Mouse (Mus musculus) urinary bladder, postnatal 14 days (tissue): ENCODE data around the gene Sox13.

Source experiments
- DNase-seq: peaks from one replicate; pipeline ENCODE4 v3.0.0; 2021; ENCODE audit warnings: low spot score

Gene Sox13

DNA sequence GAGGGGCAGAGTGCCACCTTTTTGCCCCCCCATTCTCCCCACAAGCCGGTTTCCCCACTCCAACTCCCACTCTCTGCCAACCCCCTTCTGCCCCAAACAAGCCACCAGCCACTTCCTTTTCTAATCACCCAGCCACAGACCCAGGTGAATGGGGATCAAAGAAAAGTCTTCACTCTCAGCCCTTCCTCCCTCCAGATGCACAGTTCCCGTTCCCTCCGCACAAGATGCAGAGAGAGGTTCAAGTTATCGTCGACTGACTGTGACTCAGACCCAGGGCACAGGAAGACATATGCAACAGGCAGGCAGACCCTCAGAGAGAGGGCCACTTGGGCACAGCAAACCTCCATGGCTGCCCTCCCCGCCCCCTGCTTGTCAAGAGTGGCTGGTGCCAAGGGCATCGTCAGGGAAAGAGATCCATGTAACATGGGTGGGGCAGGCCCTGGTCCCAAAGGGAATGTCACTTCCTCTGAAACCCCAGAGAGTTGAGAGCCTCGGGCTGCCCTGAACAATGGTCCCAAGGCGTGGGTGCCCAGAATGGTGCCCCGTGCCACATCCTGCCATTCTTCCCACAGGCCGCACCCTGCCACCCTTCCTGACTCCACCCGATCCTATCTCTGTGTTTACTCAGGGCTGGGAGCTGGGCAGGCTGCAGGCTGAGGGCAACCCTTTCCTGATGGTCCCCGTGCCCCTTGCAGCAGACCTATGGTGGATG is 24.0 kb downstream of the Sox13 start:
- DNase-seq: no peak

- DNase-seq: no peak
These were observed 26.5 kb downstream of the Sox13 start for GRCm38 (mm10) chr1:133397483-133398237.

DNA sequence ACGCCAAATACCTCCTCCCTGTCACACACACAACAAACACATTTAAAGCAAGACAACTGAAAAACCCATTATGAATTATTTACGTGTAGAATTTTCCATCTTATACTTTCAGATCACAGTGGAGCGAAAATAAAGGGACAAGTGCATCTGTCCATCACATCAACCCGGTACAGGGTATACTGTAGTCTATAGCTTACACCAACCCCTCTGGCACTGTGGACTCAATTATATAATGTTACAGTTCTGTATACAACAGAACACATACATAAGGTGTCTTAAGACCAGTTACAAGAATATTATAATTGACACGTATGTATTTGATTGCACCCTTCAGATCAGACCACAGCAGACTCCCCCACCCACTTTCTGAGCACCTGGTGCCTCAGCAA is 27.1 kb downstream of the Sox13 start:
- no peak for DNase-seq

GRCm38 (mm10) chr1:133396693-133397092 is 27.5 kb downstream of the Sox13 start:
- no peak for DNase-seq

DNA sequence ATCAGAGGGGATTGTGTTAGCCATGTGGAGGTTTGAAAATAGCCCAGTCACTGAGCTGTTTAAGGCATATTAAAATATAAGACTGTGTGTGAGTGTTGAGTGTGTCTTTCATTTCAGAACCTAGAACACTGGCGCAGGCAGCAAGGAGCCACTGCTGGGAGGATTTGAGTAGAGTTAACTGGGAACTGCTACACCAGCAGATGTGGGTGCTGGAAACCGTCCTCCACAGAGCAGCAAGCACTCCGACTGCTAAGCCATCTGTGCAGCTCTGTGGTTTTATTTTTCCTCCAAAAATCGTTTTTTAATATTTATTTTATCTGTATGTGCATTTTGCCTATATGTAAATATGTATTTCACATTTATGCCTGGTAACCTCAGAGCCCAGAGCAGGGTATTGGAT is 29.5 kb downstream of the Sox13 start:
- DNase-seq: no peak

DNA sequence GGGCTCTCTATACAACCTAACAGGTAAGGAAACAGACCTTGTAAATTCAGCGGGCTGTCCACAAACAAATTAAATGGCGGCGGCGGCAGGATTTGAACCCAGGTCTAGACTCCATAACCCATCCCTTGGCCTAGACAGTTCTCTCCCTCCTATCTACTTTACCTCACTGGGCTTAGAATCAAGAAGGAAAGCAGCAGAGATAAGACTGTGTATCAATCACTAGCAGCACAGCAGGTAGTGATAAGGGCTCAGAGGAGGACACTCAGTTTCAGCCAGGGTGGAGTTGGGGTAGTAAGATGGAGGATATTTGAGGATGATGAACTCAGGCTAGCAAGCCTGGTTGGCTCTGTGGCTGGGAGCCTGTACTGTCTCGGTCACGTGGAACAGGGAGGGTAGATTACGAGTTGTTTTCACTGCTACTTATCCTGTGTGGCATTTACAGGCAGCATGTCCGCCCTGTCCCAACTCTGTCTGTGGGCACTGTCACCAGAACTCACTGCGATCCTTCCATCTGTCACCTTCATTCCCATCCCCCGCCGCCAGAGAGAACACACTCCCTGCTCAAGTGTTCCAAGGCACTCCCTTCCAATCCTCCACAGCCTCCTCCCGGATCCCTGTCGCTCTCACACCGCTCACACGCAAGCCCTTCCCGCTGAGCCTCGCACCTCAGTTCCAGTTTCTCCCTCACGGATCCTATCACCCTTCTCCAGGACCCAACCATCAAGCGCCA is 36.5 kb downstream of the Sox13 start:
- DNase-seq: no peak

DNA sequence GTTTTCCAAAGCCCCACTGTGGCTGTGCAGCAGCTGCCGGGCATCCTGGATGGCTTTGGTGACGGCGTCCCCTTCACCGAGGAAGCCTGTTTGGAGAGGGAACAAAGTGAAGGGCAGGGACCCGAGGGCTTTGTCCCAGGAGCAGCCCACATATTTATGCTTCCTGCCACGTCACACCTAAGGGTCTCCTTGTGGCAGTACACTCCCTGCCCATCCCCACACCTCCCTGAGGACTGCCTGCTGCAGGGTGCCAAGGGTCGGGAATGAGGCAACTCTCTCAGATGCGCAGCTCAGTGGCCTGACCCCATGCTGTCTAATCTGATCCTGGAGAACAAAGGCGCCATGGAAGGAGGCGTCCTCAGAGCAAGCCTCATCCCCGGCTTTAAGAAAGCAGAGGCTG is 38.0 kb downstream of the Sox13 start:
- no peak for DNase-seq

DNA sequence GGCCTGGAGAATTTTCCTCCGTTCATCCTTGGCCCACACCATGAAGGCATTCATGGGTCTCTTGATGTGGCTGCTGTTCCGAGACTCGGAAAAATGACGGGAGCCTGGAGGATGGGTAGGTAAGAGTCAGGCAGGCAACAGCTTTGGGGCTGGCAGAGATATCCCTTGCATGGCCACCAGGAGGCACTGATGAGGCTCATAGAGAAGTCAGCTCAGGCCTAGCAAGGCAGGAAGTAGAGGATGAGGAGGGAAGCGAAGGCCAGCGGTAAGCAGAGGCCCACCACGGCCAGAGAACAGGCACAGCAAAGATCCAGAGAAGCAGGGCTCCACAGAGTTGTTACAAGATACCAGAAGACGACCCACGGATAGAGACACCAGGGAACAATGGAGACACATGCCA is 38.7 kb downstream of the Sox13 start:
- DNase-seq: peak; percentile 77

GRCm38 (mm10) chr1:133383157-133383783 is 40.9 kb downstream of the Sox13 start:
- no peak for DNase-seq

GRCm38 (mm10) chr1:133382552-133383155 is 41.5 kb downstream of the Sox13 start:
- DNase-seq: no peak

DNA sequence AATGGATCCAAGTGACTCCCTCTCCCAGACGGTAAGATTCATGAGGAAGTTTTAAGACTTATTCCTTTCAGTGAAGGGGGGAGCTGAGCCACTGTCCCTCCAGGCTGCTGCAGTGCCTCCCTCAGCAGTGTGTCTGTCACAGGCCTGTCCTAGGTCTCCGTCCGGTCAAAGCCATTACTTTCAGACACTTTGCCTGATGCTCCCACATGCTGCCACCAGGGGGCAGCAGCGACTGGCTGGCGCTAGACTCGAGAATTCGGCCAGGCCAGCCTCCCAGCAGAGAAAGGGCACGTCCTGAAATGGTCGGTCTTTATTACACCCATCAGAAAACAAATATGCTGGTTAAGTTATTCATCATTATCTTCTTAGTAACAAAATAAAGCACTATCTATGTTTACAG is 42.2 kb downstream of the Sox13 start:
- peak; percentile 32 for DNase-seq

DNA sequence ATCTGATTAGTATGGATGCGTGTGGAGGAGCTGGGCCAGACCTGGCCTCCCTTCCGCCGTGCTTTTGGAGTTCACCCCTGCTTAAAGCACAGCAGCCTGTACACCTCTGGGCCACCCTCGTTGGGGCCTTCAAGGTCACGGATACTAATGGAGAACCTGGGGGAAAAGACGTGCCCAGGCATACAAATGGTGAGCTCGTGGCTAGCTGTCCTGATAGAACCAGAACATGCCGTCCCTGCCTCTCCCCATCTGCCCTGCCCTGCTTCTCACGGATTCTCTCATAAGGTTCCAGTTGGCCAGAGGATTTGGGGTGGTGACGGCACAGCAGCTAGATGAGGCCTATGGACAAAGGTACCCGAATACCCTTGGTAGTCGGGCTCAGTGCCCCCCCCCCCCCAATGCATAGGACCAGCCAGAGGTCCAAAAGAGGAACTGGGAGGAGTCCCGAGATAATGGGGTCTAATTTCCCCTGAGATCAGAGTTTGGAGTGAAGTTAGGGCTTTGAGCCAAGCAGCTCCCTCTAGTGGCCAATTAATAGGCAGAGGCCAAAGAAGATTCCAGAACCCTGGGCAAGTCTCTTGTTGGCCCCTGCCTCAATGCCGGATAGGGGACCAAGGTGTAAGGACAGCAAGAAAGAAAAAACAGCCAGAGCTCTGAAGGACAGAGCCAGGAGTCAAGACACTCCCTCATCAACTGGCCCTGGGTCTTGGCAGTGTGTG is 43.7 kb downstream of the Sox13 start:
- DNase-seq: peak; percentile 44

DNA sequence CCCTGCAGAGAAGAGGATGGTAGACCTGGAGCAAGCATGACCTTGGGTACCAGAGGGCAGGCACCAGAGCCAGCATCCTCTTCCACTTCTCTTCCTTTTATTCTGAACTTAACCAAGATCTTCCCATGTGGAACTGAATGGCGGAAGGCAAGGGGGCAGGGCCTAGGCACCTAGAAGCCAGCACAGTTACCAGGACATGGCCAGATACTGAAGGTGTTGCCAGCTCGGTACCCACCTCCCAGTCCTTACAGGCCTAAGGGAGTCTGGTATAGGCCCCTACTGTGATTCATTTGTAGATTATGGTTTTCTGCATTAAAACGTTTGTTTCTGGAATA is 44.2 kb downstream of the Sox13 start:
- no peak for DNase-seq

DNA sequence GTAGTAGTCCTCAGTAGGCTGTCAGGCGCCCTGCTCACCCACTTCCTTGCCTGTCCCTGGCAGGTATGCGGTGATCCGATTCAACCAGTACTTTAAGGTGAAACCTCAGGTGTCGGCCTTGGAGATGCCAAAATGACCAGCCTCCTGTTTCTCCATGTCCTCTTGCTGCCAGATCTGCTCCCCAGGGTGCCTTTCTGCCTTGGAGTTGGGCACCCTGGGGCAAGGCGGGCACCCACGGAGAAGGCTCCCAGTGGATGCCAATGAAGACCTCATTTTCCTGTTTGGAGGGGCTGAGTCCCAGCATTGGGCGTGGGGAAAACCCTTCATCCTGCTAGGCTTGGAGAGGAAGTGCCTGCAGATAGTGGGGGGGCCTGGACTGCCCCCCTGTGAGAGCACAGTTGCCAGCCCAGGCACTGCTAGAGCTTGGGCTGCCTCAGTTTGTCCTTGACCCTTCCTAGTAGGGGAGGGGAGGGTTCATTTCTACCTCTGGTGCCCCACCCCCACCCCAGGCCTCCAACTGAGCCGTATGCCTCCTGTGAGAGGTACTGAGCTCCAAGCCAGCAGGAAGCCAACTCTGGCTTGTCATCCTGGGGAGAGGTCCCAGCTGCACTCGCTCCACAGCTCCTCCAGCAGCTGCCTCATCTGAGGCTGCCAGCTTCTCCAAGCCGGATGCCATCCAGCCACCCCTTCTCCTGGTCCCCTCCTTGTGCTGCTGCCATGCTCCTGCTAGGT is 44.8 kb downstream of the Sox13 start:
- no peak for DNase-seq

DNA sequence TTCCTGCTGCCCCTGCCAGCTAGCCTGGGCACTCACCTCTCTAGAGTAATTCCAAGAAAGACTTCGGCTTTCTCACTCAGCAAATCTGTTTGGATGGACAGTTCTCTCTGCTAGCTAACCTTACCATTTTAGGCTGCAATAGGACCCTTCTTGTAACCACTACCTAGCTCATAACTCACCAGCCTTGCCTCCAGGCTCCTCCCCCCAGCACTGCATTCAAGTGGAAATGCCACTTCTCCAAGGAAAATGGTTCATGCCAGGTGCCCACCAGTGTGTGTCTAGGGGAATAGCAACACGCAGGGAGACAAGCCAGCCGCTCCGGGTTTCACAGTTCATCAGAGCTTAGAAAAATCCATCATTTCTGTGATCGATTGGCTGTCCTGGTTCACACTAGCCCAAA is 46.6 kb downstream of the Sox13 start:
- DNase-seq: no peak

DNA sequence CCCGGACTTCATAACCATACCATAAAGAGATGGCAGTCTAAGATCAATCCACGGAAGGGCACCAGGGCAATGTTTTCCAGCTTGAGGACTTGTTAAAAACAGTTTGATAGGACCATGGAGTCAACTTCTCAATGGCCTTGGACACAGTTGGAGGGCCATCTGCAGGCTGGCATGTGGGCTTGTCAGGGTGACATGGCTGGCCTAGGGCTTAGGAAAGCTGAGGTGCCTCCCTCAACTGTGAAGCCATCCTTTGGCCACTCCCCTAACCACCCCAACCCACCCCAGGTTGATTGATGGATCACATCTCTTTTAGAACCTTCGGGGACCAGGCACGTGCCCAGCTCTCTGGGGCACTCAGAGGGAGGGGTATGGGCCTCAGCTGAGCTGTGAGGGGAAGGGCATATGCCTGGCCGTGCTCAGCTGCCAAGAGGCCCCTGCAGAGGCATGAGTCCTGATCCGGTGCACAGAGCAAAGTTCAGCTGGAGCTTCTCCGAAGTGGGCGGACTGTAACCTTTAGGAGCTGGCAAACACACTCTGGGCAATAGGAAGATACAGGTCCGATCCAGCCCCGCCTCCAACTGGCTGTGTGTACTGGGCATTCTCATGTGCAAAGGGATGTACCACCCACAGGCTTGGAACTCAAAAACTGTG is 48.4 kb downstream of the Sox13 start:
- no peak for DNase-seq

DNA sequence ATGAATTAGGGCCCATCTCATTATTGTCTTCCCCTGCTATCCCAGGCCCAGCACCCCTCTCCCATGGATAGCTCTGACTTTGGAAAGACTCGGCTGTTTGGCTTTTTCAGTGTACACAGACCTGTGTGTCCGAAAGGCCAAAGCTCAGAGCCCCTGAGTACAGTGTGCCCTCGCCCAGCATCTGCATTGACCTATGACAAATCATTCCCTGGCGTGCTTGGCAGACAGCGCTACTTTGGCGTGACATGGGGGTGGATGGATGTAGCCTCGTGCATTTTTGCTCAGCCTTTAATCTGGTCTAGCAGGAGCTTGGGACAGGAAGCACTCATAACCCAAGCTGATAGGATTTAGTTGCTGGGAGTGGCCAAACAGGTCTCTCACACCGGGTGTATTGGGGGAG is 52.1 kb downstream of the Sox13 start:
- no peak for DNase-seq

DNA sequence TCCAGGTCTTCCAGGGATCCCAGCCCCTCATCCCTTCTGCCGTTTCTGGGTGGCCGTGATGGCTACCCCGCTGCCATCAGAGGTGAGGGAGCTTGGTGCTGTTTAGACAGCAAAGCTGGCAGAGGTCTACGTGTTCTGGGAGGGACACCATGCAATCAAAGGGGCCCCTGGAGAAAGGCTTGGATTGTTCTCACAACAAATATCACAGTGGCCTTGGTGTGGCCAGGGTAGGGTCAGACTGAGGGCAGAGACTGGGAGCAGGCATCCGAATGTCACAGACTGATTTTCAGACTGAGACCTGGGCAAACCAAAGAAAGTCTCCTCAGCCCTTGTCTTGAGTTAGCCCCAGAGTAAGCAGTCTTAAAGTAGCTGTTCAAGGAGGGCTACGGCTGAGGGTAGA is 52.7 kb downstream of the Sox13 start:
- no peak for DNase-seq

GRCm38 (mm10) chr1:133370352-133370751 is 53.8 kb downstream of the Sox13 start:
- DNase-seq: no peak

DNA sequence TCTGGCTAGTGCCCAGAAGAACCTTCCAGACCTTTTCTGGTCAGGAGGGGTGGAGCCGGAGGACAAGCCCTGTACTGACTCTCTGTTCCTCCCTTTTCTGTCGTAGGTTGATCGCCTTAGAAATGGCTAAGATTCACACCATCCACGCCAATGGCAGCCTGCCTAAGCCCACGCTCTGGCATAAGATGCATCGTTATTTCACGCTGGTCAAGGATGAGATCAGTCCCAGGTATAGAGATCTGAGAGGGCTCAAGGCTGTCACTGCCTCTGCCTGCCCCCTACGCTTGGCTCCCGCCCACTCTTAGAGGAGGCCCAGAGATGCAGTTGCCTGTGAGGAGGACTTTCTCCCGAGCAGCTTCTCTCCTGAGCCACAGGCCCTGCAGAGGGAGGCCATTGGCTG is 55.5 kb downstream of the Sox13 start:
- no peak for DNase-seq
